Mouse (Mus musculus) skeletal muscle tissue, adult 2 months (tissue): ENCODE data around the gene Zdhhc18.

Experiments
- DNase-seq: peaks from one replicate; pipeline ENCODE4 v3.0.0-alpha.2; 2012; ENCODE audit warnings: low read depth, low spot score

The Zdhhc18 gene

GRCm38 (mm10) chr4:133557041-133557717, 92.8 kb downstream of the Zdhhc18 start:
- DNase-seq, result no peak
